ENCODE assay signal across 25 mouse cellular contexts in the genomic region with DNA sequence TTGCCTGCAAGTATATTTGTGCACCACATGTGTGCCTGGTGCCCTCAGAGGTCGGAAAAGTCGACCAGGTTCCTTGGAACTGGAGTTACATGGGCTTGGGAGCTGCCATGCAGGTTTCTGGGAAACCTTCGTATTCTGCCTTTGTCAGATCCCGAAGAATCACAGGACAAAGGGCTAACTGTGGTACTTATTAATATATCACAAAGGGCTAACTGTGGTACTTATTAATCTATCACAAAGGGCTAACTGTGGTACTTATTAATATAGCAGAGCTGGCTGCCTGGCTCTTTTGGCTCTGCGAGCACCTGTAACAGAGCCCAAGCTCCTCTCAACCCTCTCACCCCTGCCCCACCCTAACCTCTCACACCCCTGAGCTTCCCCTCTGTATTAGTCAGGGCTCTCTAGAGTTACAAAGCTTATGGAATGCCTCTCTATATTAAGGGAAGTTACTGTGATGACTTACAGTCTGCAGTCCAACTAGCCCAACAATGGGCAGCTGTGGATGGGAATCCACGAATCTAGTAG. TPM values are rescaled to one million over a fixed set of nuclear protein-coding genes. Genes with fewer than 3 reads are reported as not detected.
A peak's percentile ranks its signal among the peaks of the same experiment; 100 is the strongest.
DNase-seq lines count a peak whose midpoint lies in the region; ATAC-seq lines count a peak whose summit lies in the region.
"Had no signal": no experiment of that assay in that cellular context is flagged by ENCODE, and none has a peak within 500 bp of the region (broad histone marks: within the 10 kb centered on the region; RNA-seq: fewer than 3 reads in every experiment).

No protein-coding gene starts in this region.

- no peak overlapping the region for H3K9ac ChIP-seq in kidney, embryonic 16.5 days (replicated peaks; ENCODE audit: low read length)
- H3K9ac ChIP-seq: embryonic facial prominence, embryonic 13.5 days; forebrain, embryonic 12.5 days; forebrain, embryonic 15.5 days; hindbrain, embryonic 12.5 days; hindbrain, embryonic 15.5 days had no signal

- no peak overlapping the region for H3K4me2 ChIP-seq in kidney, embryonic 16.5 days (replicated peaks; ENCODE audit: low read depth, low read length)
- H3K4me2 ChIP-seq: embryonic facial prominence, embryonic 13.5 days; forebrain, embryonic 12.5 days; forebrain, embryonic 15.5 days; heart, embryonic 11.5 days; hindbrain, embryonic 12.5 days; hindbrain, embryonic 15.5 days had no signal

- peak; percentile 83 for ATAC-seq in kidney, embryonic 16.5 days (ENCODE audit: low FRiP score, low TSS enrichment)
- ATAC-seq: activated CD4-positive, CD25-positive, alpha-beta regulatory T cell, adult 4 months; CD4-positive, CD25-positive, alpha-beta regulatory T cell, adult 4 months; forebrain, embryonic 15.5 days had no signal

- H3K4me1 ChIP-seq in kidney, embryonic 16.5 days (ENCODE audit: insufficient read depth, low read length), result no peaks in the 10 kb centered on the region
- H3K4me1 ChIP-seq: embryonic facial prominence, embryonic 13.5 days; forebrain, embryonic 12.5 days; hindbrain, embryonic 12.5 days; hindbrain, embryonic 15.5 days had no signal

- no peaks in the 10 kb centered on the region for H3K9me3 ChIP-seq in kidney, embryonic 16.5 days (ENCODE audit: low read length)
- H3K9me3 ChIP-seq: embryonic facial prominence, embryonic 10.5 days; embryonic facial prominence, embryonic 13.5 days; forebrain, embryonic 12.5 days; forebrain, embryonic 15.5 days; hindbrain, embryonic 12.5 days; hindbrain, embryonic 15.5 days had no signal

- DNase-seq in kidney, adult 8-10 months, result peak; percentile 43 to 48
- DNase-seq in kidney, postnatal 10 days, result no peak
- DNase-seq in kidney, postnatal 4 days, result no peak
- peak; percentile 17 for DNase-seq in kidney, postnatal 14 days
- DNase-seq in lung, postnatal 25 days (ENCODE audit: low spot score), result no peak
- DNase-seq: adrenal gland, adult 8-10 months; adrenal gland, postnatal 25 days; cerebellum, adult 11-12 months; cerebellum, adult 8-10 months; cerebellum, postnatal 10 days; cerebellum, postnatal 36 days; embryo, embryonic 11 days; gastrocnemius, postnatal 25 days; heart, adult 2 months had no signal

- no peaks in the 10 kb centered on the region for H3K27me3 ChIP-seq in kidney, embryonic 16.5 days (ENCODE audit: insufficient read depth, low read length)
- H3K27me3 ChIP-seq: embryonic facial prominence, embryonic 13.5 days; forebrain, embryonic 12.5 days; forebrain, embryonic 15.5 days; hindbrain, embryonic 12.5 days; hindbrain, embryonic 15.5 days had no signal

- H3K4me3 ChIP-seq in kidney, embryonic 16.5 days (ENCODE audit: low read length), result no peak overlapping the region
- H3K4me3 ChIP-seq: embryonic facial prominence, embryonic 10.5 days; embryonic facial prominence, embryonic 13.5 days; erythroblast, embryonic 14.5 days; forebrain, embryonic 12.5 days; forebrain, embryonic 15.5 days; heart, adult 2 months; hindbrain, embryonic 12.5 days; hindbrain, embryonic 15.5 days had no signal

- WGBS in kidney, embryonic 16.5 days, result 73% methylated on average over 6 of the region's 6 CpGs

- H3K27ac ChIP-seq in kidney, embryonic 16.5 days (ENCODE audit: low read length), result peak overlapping the region; percentile 54; the same call in 1 of the 2 replicates
- H3K27ac ChIP-seq: embryonic facial prominence, embryonic 13.5 days; forebrain, embryonic 12.5 days; forebrain, embryonic 15.5 days; heart, adult 2 months; hindbrain, embryonic 12.5 days; hindbrain, embryonic 15.5 days had no signal

- H3K36me3 ChIP-seq in kidney, embryonic 16.5 days (ENCODE audit: insufficient read depth, low read length), result no peaks in the 10 kb centered on the region
- H3K36me3 ChIP-seq: embryonic facial prominence, embryonic 10.5 days; embryonic facial prominence, embryonic 13.5 days; forebrain, embryonic 12.5 days; forebrain, embryonic 15.5 days; hindbrain, embryonic 12.5 days; hindbrain, embryonic 15.5 days had no signal

RNA-seq across cellular contexts. Expression of gene Cradd, which starts 42.4 kb away (rescaled TPM):
- polyA plus RNA-seq in kidney, embryonic 16.5 days (2015; fragmentation: Nextera tagmentation; extraction: Ambion mirVana), result 9.2 and 10.4 TPM in 2 replicates

Comparison
In these comparisons a context has a peak if more than half of its experiments do, and no peak if none do; other contexts are left out.
1. DNase-seq: peak in kidney, adult 8-10 months (2 of 2) and kidney, postnatal 14 days (single experiment); none in kidney, postnatal 10 days (single experiment), kidney, postnatal 4 days (0 of 2) and lung, postnatal 25 days (single experiment).